Mouse (Mus musculus) small intestine, adult 2 months (tissue): ENCODE data around the gene Slc35d3.

Experiments
- CTCF ChIP-seq: fragments of 200-500 bp; IDR thresholded peaks from 2 replicates; pipeline ENCODE4 v1.5.1; 2012; ENCODE audit warnings: low read depth, mild to moderate bottlenecking, control low read depth, inconsistent platforms, low read length, moderate library complexity, mixed read lengths; ENCODE audit not compliant: insufficient replicate concordance, insufficient read length; ENCODE audit errors: extremely low read depth
- POLR2A ChIP-seq: fragments of 200-500 bp; IDR thresholded peaks from 2 replicates; pipeline ENCODE4 v1.6.1; 2012; ENCODE audit warnings: low read depth, mild to moderate bottlenecking, control low read depth, inconsistent platforms, low read length, moderate library complexity

- TF ChIP-seq CTCF (no peak), POLR2A (no peak)
Observed at GRCm38 (mm10) chr10:19877679-19878078, 26.4 kb upstream of the Slc35d3 start.
